Mouse (Mus musculus): Measurements from ENCODE around the gene Npas1. TPM values are rescaled to one million over a fixed set of nuclear protein-coding genes. Genes with fewer than 3 reads are reported as not detected.
A peak's percentile ranks its signal among the peaks of the same experiment; 100 is the strongest.

The Npas1 gene
- polyA plus RNA-seq, 1 experiment from 2014 or later: not detected

DNA sequence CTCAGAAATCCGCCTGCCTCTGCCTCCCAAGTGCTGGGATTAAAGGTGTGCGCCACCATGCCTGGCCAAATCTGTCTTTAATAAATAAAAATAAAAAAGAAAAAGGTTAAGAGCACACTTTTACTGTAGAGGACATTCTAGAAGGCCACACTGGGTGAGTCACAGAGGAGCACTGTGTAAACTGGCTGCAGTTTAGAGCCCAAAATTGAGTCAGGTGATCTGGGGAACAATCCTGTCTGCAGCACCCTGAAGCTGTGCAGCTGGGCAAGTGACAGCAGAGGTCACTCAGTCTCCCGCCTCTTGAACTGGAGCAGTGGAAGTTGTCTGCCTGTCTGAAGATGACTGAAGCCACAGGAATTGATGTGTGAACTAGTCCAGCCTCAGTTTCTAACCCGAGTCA, 24.0 kb upstream of the Npas1 start:
- H3K27ac ChIP-seq (replicated peaks; ENCODE audit: low read depth, low read length): no peak overlapping the region
- H3K4me1 ChIP-seq (ENCODE audit: control insufficient read depth, insufficient read depth, low read length): no peaks in the 10 kb centered on the region
- ATAC-seq (ENCODE audit: insufficient number of reproducible peaks, low FRiP score, low TSS enrichment, low read depth): no peak
- 89% methylated on average over 4 of the region's 4 CpGs for WGBS
- H3K4me2 ChIP-seq (ENCODE audit: low read depth, severe bottlenecking): no peak overlapping the region
- DNase-seq (ENCODE audit: low spot score): no peak
- H3K9me3 ChIP-seq (ENCODE audit: control insufficient read depth, low read length): no peaks in the 10 kb centered on the region
- no peak overlapping the region for H3K4me3 ChIP-seq (ENCODE audit: low read depth, low read length)
- no peaks in the 10 kb centered on the region for H3K27me3 ChIP-seq (ENCODE audit: control insufficient read depth, insufficient read depth, low read length)
- H3K9ac ChIP-seq (ENCODE audit: low read length): no peak overlapping the region
- peaks cover 23% of the 10 kb centered on the region for H3K36me3 ChIP-seq (ENCODE audit: control insufficient read depth, insufficient read depth, low read length)

DNA sequence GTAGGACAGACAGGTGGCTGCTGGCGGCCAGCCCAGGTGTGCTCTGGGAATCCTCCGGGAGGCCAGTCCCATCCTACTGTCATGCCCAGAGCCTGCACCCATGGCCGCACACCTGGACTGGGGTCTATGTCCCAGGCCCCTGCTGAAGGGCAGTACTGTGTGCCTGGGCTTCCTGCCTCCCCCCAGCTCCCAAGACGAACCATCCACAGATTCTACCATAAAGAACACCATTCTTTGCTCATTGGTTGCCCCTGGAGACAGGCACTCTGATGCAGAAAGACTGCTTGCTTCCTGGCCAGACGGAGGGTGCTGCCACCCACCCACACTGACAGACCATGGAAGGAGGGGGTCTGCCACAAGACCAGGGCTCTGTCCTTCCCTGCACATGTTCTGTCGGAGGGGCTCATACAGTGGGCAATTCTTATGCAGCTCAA, 22.2 kb upstream of the Npas1 start:
- no peak overlapping the region for H3K4me2 ChIP-seq (ENCODE audit: low read depth, severe bottlenecking)
- ATAC-seq (ENCODE audit: insufficient number of reproducible peaks, low FRiP score, low TSS enrichment, low read depth) (no peak; the same call in 1 of the 2 replicates), DNase-seq (ENCODE audit: low spot score) (no peak)
- no peak overlapping the region for H3K27ac ChIP-seq (replicated peaks; ENCODE audit: low read depth, low read length)
- peaks cover 24% of the 10 kb centered on the region for H3K36me3 ChIP-seq (ENCODE audit: control insufficient read depth, insufficient read depth, low read length)
- no peak overlapping the region for H3K9ac ChIP-seq (ENCODE audit: low read length)
- H3K9me3 ChIP-seq (ENCODE audit: control insufficient read depth, low read length): no peaks in the 10 kb centered on the region
- H3K4me3 ChIP-seq (ENCODE audit: low read depth, low read length): no peak overlapping the region
- H3K27me3 ChIP-seq (ENCODE audit: control insufficient read depth, insufficient read depth, low read length): no peaks in the 10 kb centered on the region
- no peaks in the 10 kb centered on the region for H3K4me1 ChIP-seq (ENCODE audit: control insufficient read depth, insufficient read depth, low read length)
- 96% methylated on average over 6 of the region's 6 CpGs for WGBS

- Histone ChIP-seq H3K9me3 (ENCODE audit: control insufficient read depth, low read length) (no peaks in the 10 kb centered on the region), H3K4me2 (ENCODE audit: low read depth, severe bottlenecking) (no peak overlapping the region), H3K27me3 (ENCODE audit: control insufficient read depth, insufficient read depth, low read length) (no peaks in the 10 kb centered on the region), H3K4me3 (ENCODE audit: low read depth, low read length) (no peak overlapping the region), H3K4me1 (ENCODE audit: control insufficient read depth, insufficient read depth, low read length) (no peaks in the 10 kb centered on the region), H3K9ac (ENCODE audit: low read length) (no peak overlapping the region), H3K27ac (replicated peaks; ENCODE audit: low read depth, low read length) (no peak overlapping the region), H3K36me3 (ENCODE audit: control insufficient read depth, insufficient read depth, low read length) (peaks cover 16% of the 10 kb centered on the region)
- ATAC-seq (ENCODE audit: insufficient number of reproducible peaks, low FRiP score, low TSS enrichment, low read depth) (no peak), DNase-seq (ENCODE audit: low spot score) (no peak)
- WGBS: 82% methylated on average over 3 of the region's 3 CpGs
Measured at GRCm38 (mm10) chr7:16496260-16496659, 18.7 kb upstream of the Npas1 start.

DNA sequence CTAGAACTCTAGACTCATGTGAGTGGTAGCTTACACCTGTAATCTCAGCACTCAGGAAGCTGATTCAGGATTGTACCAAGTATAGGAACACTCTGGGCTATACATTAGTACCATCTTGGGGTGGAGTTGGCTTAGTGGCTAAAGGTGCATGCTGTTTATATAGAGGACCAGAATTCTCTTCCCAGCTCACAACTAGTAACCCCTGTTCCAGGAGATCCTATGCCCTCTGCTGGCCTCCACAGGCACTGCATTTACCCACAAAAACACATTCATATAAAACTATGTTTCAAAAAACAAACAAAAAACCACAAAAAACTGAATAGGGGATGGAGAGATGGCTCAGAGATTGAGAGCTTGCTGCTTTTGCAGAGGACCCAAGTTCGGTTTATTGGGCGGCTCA, 15.8 kb upstream of the Npas1 start:
- no peak overlapping the region for H3K4me2 ChIP-seq (ENCODE audit: low read depth, severe bottlenecking)
- H3K4me3 ChIP-seq (ENCODE audit: low read depth, low read length): no peak overlapping the region
- H3K9ac ChIP-seq (ENCODE audit: low read length): no peak overlapping the region
- H3K4me1 ChIP-seq (ENCODE audit: control insufficient read depth, insufficient read depth, low read length): no peaks in the 10 kb centered on the region
- peaks cover 14% of the 10 kb centered on the region for H3K36me3 ChIP-seq (ENCODE audit: control insufficient read depth, insufficient read depth, low read length)
- H3K9me3 ChIP-seq (ENCODE audit: control insufficient read depth, low read length): no peaks in the 10 kb centered on the region
- ATAC-seq (ENCODE audit: insufficient number of reproducible peaks, low FRiP score, low TSS enrichment, low read depth): no peak
- peak; percentile 66 for DNase-seq (ENCODE audit: low spot score)
- no peak overlapping the region for H3K27ac ChIP-seq (replicated peaks; ENCODE audit: low read depth, low read length)
- no peaks in the 10 kb centered on the region for H3K27me3 ChIP-seq (ENCODE audit: control insufficient read depth, insufficient read depth, low read length)
- WGBS: 33% methylated on average over 2 of the region's 2 CpGs

DNA sequence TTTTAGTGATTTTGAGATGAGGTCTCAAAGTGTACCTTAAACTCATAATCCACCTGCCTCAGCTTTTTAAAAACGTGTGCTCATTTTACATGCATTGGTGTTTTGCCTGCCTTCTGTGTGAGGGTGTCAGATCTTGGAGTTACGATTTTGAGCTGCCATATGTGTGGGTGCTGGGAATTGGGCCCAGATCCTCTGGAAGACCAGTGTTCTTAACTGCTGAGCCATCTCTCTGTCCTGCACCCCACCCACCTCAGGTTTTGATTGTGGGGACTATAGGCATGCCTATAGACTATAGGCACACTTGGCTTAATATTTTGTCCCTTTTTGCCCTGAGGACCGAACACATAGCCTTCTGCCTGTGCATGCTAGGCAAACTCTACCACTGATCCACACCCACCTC, 14.7 kb upstream of the Npas1 start:
- Histone ChIP-seq H3K9ac (ENCODE audit: low read length) (no peak overlapping the region), H3K4me2 (ENCODE audit: low read depth, severe bottlenecking) (no peak overlapping the region), H3K36me3 (ENCODE audit: control insufficient read depth, insufficient read depth, low read length) (peaks cover 9% of the 10 kb centered on the region), H3K27ac (replicated peaks; ENCODE audit: low read depth, low read length) (no peak overlapping the region), H3K27me3 (ENCODE audit: control insufficient read depth, insufficient read depth, low read length) (no peaks in the 10 kb centered on the region), H3K4me3 (ENCODE audit: low read depth, low read length) (no peak overlapping the region), H3K9me3 (ENCODE audit: control insufficient read depth, low read length) (no peaks in the 10 kb centered on the region), H3K4me1 (ENCODE audit: control insufficient read depth, insufficient read depth, low read length) (no peaks in the 10 kb centered on the region)
- 60% methylated on average over 3 of the region's 3 CpGs for WGBS
- no peak for DNase-seq (ENCODE audit: low spot score)
- no peak for ATAC-seq (ENCODE audit: insufficient number of reproducible peaks, low FRiP score, low TSS enrichment, low read depth)

DNA sequence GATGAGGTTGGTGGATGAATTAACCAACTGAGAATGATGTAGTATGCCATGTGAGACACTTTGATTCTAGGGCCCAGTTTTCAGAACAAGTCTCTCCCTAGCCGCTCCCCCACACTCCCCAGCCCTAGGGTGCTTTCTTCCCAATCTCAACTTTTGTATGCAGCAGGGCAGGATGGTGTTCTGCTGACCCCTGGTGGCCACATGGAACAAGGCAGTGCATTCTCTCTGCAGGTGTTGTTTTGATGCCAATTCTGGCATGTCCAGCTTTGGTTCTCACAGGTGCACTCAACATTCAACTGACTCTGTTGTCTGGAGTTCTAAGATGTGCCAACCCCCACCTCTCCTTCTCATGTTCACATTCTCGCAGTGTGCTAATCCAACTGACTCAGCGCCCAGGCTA, 14.2 kb upstream of the Npas1 start:
- H3K27ac ChIP-seq (replicated peaks; ENCODE audit: low read depth, low read length): no peak overlapping the region
- no peaks in the 10 kb centered on the region for H3K27me3 ChIP-seq (ENCODE audit: control insufficient read depth, insufficient read depth, low read length)
- H3K9me3 ChIP-seq (ENCODE audit: control insufficient read depth, low read length): no peaks in the 10 kb centered on the region
- ATAC-seq (ENCODE audit: insufficient number of reproducible peaks, low FRiP score, low TSS enrichment, low read depth): peak; percentile 45; the same call in 1 of the 2 replicates
- H3K4me3 ChIP-seq (ENCODE audit: low read depth, low read length): no peak overlapping the region
- no peaks in the 10 kb centered on the region for H3K4me1 ChIP-seq (ENCODE audit: control insufficient read depth, insufficient read depth, low read length)
- DNase-seq (ENCODE audit: low spot score): peak; percentile 81
- H3K4me2 ChIP-seq (ENCODE audit: low read depth, severe bottlenecking): no peak overlapping the region
- H3K36me3 ChIP-seq (ENCODE audit: control insufficient read depth, insufficient read depth, low read length): peaks cover 9% of the 10 kb centered on the region
- WGBS: 32% methylated on average over 3 of the region's 3 CpGs
- H3K9ac ChIP-seq (ENCODE audit: low read length): no peak overlapping the region

DNA sequence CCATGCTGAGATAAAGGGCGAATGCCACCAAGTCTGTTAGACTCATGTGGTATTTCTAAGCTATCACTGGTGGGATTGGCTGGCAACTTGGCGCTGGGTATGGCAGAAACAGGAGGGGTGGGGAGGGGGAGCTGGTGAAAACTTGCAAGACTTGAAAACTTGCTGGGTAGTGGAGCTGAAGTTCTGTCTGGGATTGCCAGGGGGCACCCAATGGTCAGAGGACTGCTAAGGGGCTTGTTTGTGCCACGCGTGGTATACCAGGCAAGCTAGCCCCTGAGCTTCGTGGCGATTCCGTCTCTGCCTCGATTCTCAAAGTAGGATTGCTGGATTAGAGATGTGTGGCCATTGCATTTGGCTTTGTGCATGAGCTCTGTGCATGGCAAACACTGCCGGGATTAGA, 12.4 kb upstream of the Npas1 start:
- DNase-seq (ENCODE audit: low spot score) (no peak), ATAC-seq (ENCODE audit: insufficient number of reproducible peaks, low FRiP score, low TSS enrichment, low read depth) (no peak)
- H3K4me1 ChIP-seq (ENCODE audit: control insufficient read depth, insufficient read depth, low read length): no peaks in the 10 kb centered on the region
- H3K9ac ChIP-seq (ENCODE audit: low read length): no peak overlapping the region
- H3K4me3 ChIP-seq (ENCODE audit: low read depth, low read length): no peak overlapping the region
- 85% methylated on average over 9 of the region's 9 CpGs for WGBS
- no peak overlapping the region for H3K4me2 ChIP-seq (ENCODE audit: low read depth, severe bottlenecking)
- H3K36me3 ChIP-seq (ENCODE audit: control insufficient read depth, insufficient read depth, low read length): no peaks in the 10 kb centered on the region
- no peaks in the 10 kb centered on the region; the same call in 1 of the 2 replicates for H3K9me3 ChIP-seq (ENCODE audit: control insufficient read depth, low read length)
- H3K27me3 ChIP-seq (ENCODE audit: control insufficient read depth, insufficient read depth, low read length): no peaks in the 10 kb centered on the region
- no peak overlapping the region for H3K27ac ChIP-seq (replicated peaks; ENCODE audit: low read depth, low read length)

- Histone ChIP-seq H3K9ac (ENCODE audit: low read length) (no peak overlapping the region), H3K4me3 (ENCODE audit: low read depth, low read length) (no peak overlapping the region), H3K4me2 (ENCODE audit: low read depth, severe bottlenecking) (no peak overlapping the region), H3K36me3 (ENCODE audit: control insufficient read depth, insufficient read depth, low read length) (no peaks in the 10 kb centered on the region), H3K4me1 (ENCODE audit: control insufficient read depth, insufficient read depth, low read length) (no peaks in the 10 kb centered on the region), H3K27ac (replicated peaks; ENCODE audit: low read depth, low read length) (no peak overlapping the region), H3K9me3 (ENCODE audit: control insufficient read depth, low read length) (no peaks in the 10 kb centered on the region; the same call in 1 of the 2 replicates), H3K27me3 (ENCODE audit: control insufficient read depth, insufficient read depth, low read length) (no peaks in the 10 kb centered on the region)
- ATAC-seq (ENCODE audit: insufficient number of reproducible peaks, low FRiP score, low TSS enrichment, low read depth): no peak
- DNase-seq (ENCODE audit: low spot score): no peak
Measured at GRCm38 (mm10) chr7:16488816-16489215, 11.3 kb upstream of the Npas1 start.

- H3K4me2 ChIP-seq (ENCODE audit: low read depth, severe bottlenecking): peak overlapping the region; percentile 46
- WGBS: 2% methylated on average over 34 of the region's 34 CpGs
- ATAC-seq (ENCODE audit: insufficient number of reproducible peaks, low FRiP score, low TSS enrichment, low read depth) (no peak), DNase-seq (ENCODE audit: low spot score) (peak; percentile 50)
- peaks cover 59% of the 10 kb centered on the region for H3K27me3 ChIP-seq (ENCODE audit: control insufficient read depth, insufficient read depth, low read length)
- H3K27ac ChIP-seq (replicated peaks; ENCODE audit: low read depth, low read length): no peak overlapping the region
- H3K36me3 ChIP-seq (ENCODE audit: control insufficient read depth, insufficient read depth, low read length): no peaks in the 10 kb centered on the region
- peak overlapping the region; percentile 20; the same call in 1 of the 2 replicates for H3K4me3 ChIP-seq (ENCODE audit: low read depth, low read length)
- peaks cover 4% of the 10 kb centered on the region; the same call in 1 of the 2 replicates for H3K4me1 ChIP-seq (ENCODE audit: control insufficient read depth, insufficient read depth, low read length)
- H3K9ac ChIP-seq (ENCODE audit: low read length): no peak overlapping the region
- H3K9me3 ChIP-seq (ENCODE audit: control insufficient read depth, low read length): peaks cover 2% of the 10 kb centered on the region; the same call in 1 of the 2 replicates
Measured at GRCm38 (mm10) chr7:16476600-16476989, 933 bp downstream of the Npas1 start.

All from limb, embryonic 11.5 days (tissue).